Comparison of ENCODE assay signal across 15 mouse cellular contexts in the genomic region with DNA sequence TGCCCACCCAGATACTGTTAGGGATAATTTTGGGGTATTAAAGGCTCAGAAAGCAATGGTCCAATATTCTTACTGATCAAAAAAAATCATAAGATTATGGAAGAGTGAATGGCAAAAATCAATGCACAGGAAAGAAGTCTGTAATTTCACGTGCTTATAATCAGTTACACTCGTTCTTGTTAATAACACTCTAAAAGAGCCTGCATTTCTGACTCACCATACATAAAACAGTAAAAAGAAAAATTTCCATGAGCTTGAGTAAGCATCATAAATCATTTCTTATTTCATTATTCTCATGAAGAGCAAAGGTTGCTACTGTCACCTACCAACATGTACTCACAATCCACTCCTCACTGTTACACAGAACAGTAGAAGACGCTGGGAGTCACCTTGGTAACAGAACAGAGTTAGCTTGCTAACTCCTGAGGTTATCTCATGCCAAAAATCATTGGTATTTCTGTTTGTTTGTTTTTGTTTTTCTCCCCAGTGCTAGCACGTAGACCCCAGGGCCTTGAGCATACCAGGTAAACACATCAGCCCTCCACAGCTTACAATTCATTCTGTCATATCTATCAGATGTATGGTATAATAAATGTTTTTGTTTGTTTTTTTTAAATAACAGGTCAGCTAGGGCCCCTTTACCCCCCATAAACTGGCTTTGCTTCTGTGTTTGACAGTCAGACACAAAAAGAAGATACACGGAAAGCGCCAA. TPM values are rescaled to one million over a fixed set of nuclear protein-coding genes. Genes with fewer than 3 reads are reported as not detected.
DNase-seq lines count a peak whose midpoint lies in the region; ATAC-seq and TF ChIP-seq lines count a peak whose summit lies in the region.
"Had no signal": no experiment of that assay in that cellular context is flagged by ENCODE, and none has a peak within 500 bp of the region (broad histone marks: within the 10 kb centered on the region; RNA-seq: fewer than 3 reads in every experiment).

No protein-coding gene starts in this region.

- no peaks in the 10 kb centered on the region for H3K27me3 ChIP-seq in heart, embryonic 16.5 days (ENCODE audit: control insufficient read depth, insufficient read depth, low read length)
- H3K27me3 ChIP-seq in lung, embryonic 15.5 days: no peaks in the 10 kb centered on the region
- H3K27me3 ChIP-seq in lung, postnatal 0 days (replicated peaks; ENCODE audit: insufficient read depth, low read length): no peaks in the 10 kb centered on the region
- H3K27me3 ChIP-seq in intestine, embryonic 16.5 days (replicated peaks; ENCODE audit: control insufficient read depth, insufficient read depth, low read length): no peaks in the 10 kb centered on the region
- no peaks in the 10 kb centered on the region for H3K27me3 ChIP-seq in forebrain, embryonic 11.5 days (ENCODE audit: control insufficient read depth, insufficient read depth, low read length)
- H3K27me3 ChIP-seq: embryonic facial prominence, embryonic 13.5 days; liver, embryonic 12.5 days; midbrain, embryonic 12.5 days had no signal

- no peak overlapping the region for H3K4me3 ChIP-seq in heart, embryonic 16.5 days (ENCODE audit: low read length)
- H3K4me3 ChIP-seq in lung, embryonic 15.5 days: no peak overlapping the region
- no peak overlapping the region for H3K4me3 ChIP-seq in lung, postnatal 0 days (ENCODE audit: low read depth, low read length)
- no peak overlapping the region for H3K4me3 ChIP-seq in intestine, embryonic 16.5 days (ENCODE audit: low read length)
- no peak overlapping the region for H3K4me3 ChIP-seq in forebrain, embryonic 11.5 days (ENCODE audit: low read depth, low read length)
- H3K4me3 ChIP-seq: embryonic facial prominence, embryonic 13.5 days; liver, embryonic 12.5 days; midbrain, embryonic 12.5 days had no signal

- H3K9me3 ChIP-seq in heart, embryonic 16.5 days (replicated peaks; ENCODE audit: control insufficient read depth, low read length): no peaks in the 10 kb centered on the region
- H3K9me3 ChIP-seq in lung, embryonic 15.5 days: no peaks in the 10 kb centered on the region
- H3K9me3 ChIP-seq in lung, postnatal 0 days (ENCODE audit: low read length): no peaks in the 10 kb centered on the region
- H3K9me3 ChIP-seq in intestine, embryonic 16.5 days (ENCODE audit: control insufficient read depth, low read length): no peaks in the 10 kb centered on the region
- no peaks in the 10 kb centered on the region for H3K9me3 ChIP-seq in forebrain, embryonic 11.5 days (ENCODE audit: control insufficient read depth, low read length)
- H3K9me3 ChIP-seq: embryonic facial prominence, embryonic 13.5 days; liver, embryonic 12.5 days; midbrain, embryonic 12.5 days had no signal

- H3K36me3 ChIP-seq in heart, embryonic 16.5 days (ENCODE audit: control insufficient read depth, insufficient read depth): peaks cover 6% of the 10 kb centered on the region
- H3K36me3 ChIP-seq in lung, embryonic 15.5 days: peaks cover 9% of the 10 kb centered on the region
- H3K36me3 ChIP-seq in lung, postnatal 0 days (ENCODE audit: insufficient read depth, low read length): no peaks in the 10 kb centered on the region
- H3K36me3 ChIP-seq in intestine, embryonic 16.5 days (ENCODE audit: control insufficient read depth, insufficient read depth, low read length): no peaks in the 10 kb centered on the region
- H3K36me3 ChIP-seq in forebrain, embryonic 11.5 days (ENCODE audit: control insufficient read depth, insufficient read depth, low read length): no peaks in the 10 kb centered on the region
- H3K36me3 ChIP-seq: embryonic facial prominence, embryonic 13.5 days; liver, embryonic 12.5 days; midbrain, embryonic 12.5 days had no signal

- peak overlapping the region; percentile 23; the same call in 1 of the 2 replicates for H3K27ac ChIP-seq in heart, embryonic 16.5 days (ENCODE audit: low read length)
- H3K27ac ChIP-seq in lung, embryonic 15.5 days: peak overlapping the region; percentile 47; the same call in 1 of the 2 replicates
- no peak overlapping the region for H3K27ac ChIP-seq in lung, postnatal 0 days (ENCODE audit: low read length)
- H3K27ac ChIP-seq in intestine, embryonic 16.5 days (ENCODE audit: low read length): peak overlapping the region; percentile 47
- H3K27ac ChIP-seq in forebrain, embryonic 11.5 days (ENCODE audit: low read depth, low read length): no peak overlapping the region
- H3K27ac ChIP-seq: embryonic facial prominence, embryonic 13.5 days; liver, embryonic 12.5 days; midbrain, embryonic 12.5 days had no signal

- no peak for DNase-seq in heart, postnatal 4 days
- no peak for DNase-seq in lung, postnatal 0 days (ENCODE audit: low spot score)
- no peak for DNase-seq in forebrain, embryonic 11.5 days (ENCODE audit: low spot score)
- DNase-seq in ovary, postnatal 36 days (ENCODE audit: low spot score): no peak
- DNase-seq: cerebellum, adult 9-11 months; heart, postnatal 36 days; layer of hippocampus, postnatal 36 days; right cerebral cortex, adult 18-20 months had no signal

- ATAC-seq in heart, embryonic 16.5 days (replicated peaks; ENCODE audit: extremely low read depth, insufficient read depth, low FRiP score): no peak
- ATAC-seq in lung, embryonic 15.5 days (ENCODE audit: borderline replicate concordance, extremely low read depth, low FRiP score, low TSS enrichment): no peak
- ATAC-seq in lung, postnatal 0 days: no peak
- ATAC-seq in intestine, embryonic 16.5 days: peak; percentile 54
- ATAC-seq in forebrain, embryonic 11.5 days (replicated peaks; ENCODE audit: low FRiP score): no peak
- ATAC-seq: liver, embryonic 12.5 days had no signal

- H3K9ac ChIP-seq in heart, embryonic 16.5 days (ENCODE audit: low read length): no peak overlapping the region
- H3K9ac ChIP-seq in lung, embryonic 15.5 days: no peak overlapping the region
- no peak overlapping the region for H3K9ac ChIP-seq in lung, postnatal 0 days (replicated peaks; ENCODE audit: low read depth)
- no peak overlapping the region for H3K9ac ChIP-seq in intestine, embryonic 16.5 days (ENCODE audit: low read depth, low read length)
- no peak overlapping the region for H3K9ac ChIP-seq in forebrain, embryonic 11.5 days (ENCODE audit: low read length)
- H3K9ac ChIP-seq: embryonic facial prominence, embryonic 13.5 days; liver, embryonic 12.5 days; lung, embryonic 14.5 days; midbrain, embryonic 12.5 days had no signal

- no peak for TF ChIP-seq CTCF in lung, postnatal 0 days (IDR thresholded peaks at IDR 0.05)

- peaks cover 36% of the 10 kb centered on the region for H3K4me1 ChIP-seq in heart, embryonic 16.5 days (ENCODE audit: control insufficient read depth, insufficient read depth, low read length)
- H3K4me1 ChIP-seq in lung, embryonic 15.5 days: peaks cover 42% of the 10 kb centered on the region
- H3K4me1 ChIP-seq in lung, postnatal 0 days (ENCODE audit: insufficient read depth, low read depth, low read length): peaks cover 5% of the 10 kb centered on the region; the same call in 1 of the 2 replicates
- H3K4me1 ChIP-seq in intestine, embryonic 16.5 days (ENCODE audit: control insufficient read depth, insufficient read depth, low read length): peaks cover 30% of the 10 kb centered on the region
- H3K4me1 ChIP-seq in forebrain, embryonic 11.5 days (replicated peaks; ENCODE audit: control insufficient read depth, insufficient read depth, low read length): no peaks in the 10 kb centered on the region

- no peak for TF ChIP-seq EP300 in lung, postnatal 0 days (IDR thresholded peaks at IDR 0.05)

- whole genome bisulfite sequencing in heart, embryonic 16.5 days: 77% methylated on average over 6 of the region's 6 CpGs
- WGBS in lung, embryonic 15.5 days: 64% methylated on average over 6 of the region's 6 CpGs
- 63% methylated on average over 6 of the region's 6 CpGs for WGBS in lung, postnatal 0 days
- 60% methylated on average over 6 of the region's 6 CpGs for WGBS in intestine, embryonic 16.5 days
- WGBS in forebrain, embryonic 11.5 days: 94% methylated on average over 6 of the region's 6 CpGs

- H3K4me2 ChIP-seq in heart, embryonic 16.5 days (ENCODE audit: low read depth, low read length): no peak overlapping the region
- H3K4me2 ChIP-seq in lung, embryonic 15.5 days: no peak overlapping the region
- H3K4me2 ChIP-seq in lung, postnatal 0 days (replicated peaks; ENCODE audit: low read depth, low read length): no peak overlapping the region
- no peak overlapping the region for H3K4me2 ChIP-seq in intestine, embryonic 16.5 days (ENCODE audit: low read depth, low read length)
- H3K4me2 ChIP-seq in forebrain, embryonic 11.5 days (ENCODE audit: low read depth, low read length, severe bottlenecking): no peak overlapping the region
- H3K4me2 ChIP-seq: embryonic facial prominence, embryonic 13.5 days; liver, embryonic 12.5 days; lung, embryonic 14.5 days; midbrain, embryonic 12.5 days had no signal

RNA-seq across cellular contexts. Expression of a gene that starts 57.7 kb away (rescaled TPM):
- polyA plus RNA-seq in heart, embryonic 16.5 days (2015; fragmentation: Nextera tagmentation; extraction: Ambion mirVana): 164 and 178 TPM in 2 replicates
- total RNA-seq in heart, postnatal 4 days (2021): 100 to 1,000 TPM; 571 to 581 TPM
- 155 and 163 TPM in 2 replicates for polyA plus RNA-seq in lung, embryonic 15.5 days (2015; fragmentation: Nextera tagmentation; extraction: Ambion mirVana)
- 220 and 256 TPM in 2 replicates for polyA plus RNA-seq in lung, postnatal 0 days (2015; fragmentation: Nextera tagmentation; extraction: Ambion mirVana)
- polyA plus RNA-seq in intestine, embryonic 16.5 days (2015; fragmentation: Nextera tagmentation; extraction: Ambion mirVana): 98.1 and 110 TPM in 2 replicates
- 74.8 and 77.2 TPM in 2 replicates for polyA plus RNA-seq in forebrain, embryonic 11.5 days (2014; fragmentation: Nextera tagmentation; extraction: Ambion mirVana)

Comparison
In these comparisons a context has a peak if more than half of its experiments do, and no peak if none do; other contexts are left out.
1. H3K27ac ChIP-seq: peak in heart, embryonic 16.5 days (single experiment), lung, embryonic 15.5 days (single experiment) and intestine, embryonic 16.5 days (single experiment); none in lung, postnatal 0 days (single experiment) and forebrain, embryonic 11.5 days (single experiment).